Mouse (Mus musculus) CH12.LX (cell line): ENCODE data around the gene Ankfn1.

Experiments
- CTCF ChIP-seq, 2 experiments: IDR thresholded peaks in 1 of 2; conservative IDR thresholded peaks in 1 of 2; 2 replicates each; pipeline ENCODE4 v1.5.1; 2011 to 2012; ENCODE audit warnings: low read depth in 2 of 2, low read length in 2 of 2, improper control_type of control experiment in 1 of 2, inconsistent platforms in 1 of 2, mild to moderate bottlenecking in 1 of 2, moderate library complexity in 1 of 2
- ELF1 ChIP-seq: IDR thresholded peaks from 2 replicates; pipeline ENCODE4 v1.6.1; 2014; ENCODE audit warnings: low read depth, mild to moderate bottlenecking, inconsistent platforms, low read length, improper control_type of control experiment
- GABPA ChIP-seq: IDR thresholded peaks from 2 replicates; pipeline ENCODE4 v1.6.1; 2012; ENCODE audit warnings: low read depth, low read length, improper control_type of control experiment, inconsistent platforms; ENCODE audit not compliant: insufficient replicate concordance
- NELFE ChIP-seq: IDR thresholded peaks from 2 replicates; pipeline ENCODE4 v1.6.1; 2011; ENCODE audit warnings: low read depth, low read length, improper control_type of control experiment
- USF2 ChIP-seq: conservative IDR thresholded peaks from 2 replicates; pipeline ENCODE4 v1.6.1; 2011; ENCODE audit warnings: low read depth, low read length, improper control_type of control experiment

- TF ChIP-seq NELFE (no peak), CTCF (conservative IDR thresholded peaks at IDR 0.05 in 1 of 2, IDR thresholded peaks at IDR 0.05 in 1 of 2; ENCODE audit: low read depth in 2 of 2, low read length in 2 of 2) (no peak), GABPA (no peak), USF2 (no peak), ELF1 (no peak)
Measured at GRCm38 (mm10) chr11:89472871-89473270, 304.6 kb downstream of the Ankfn1 start.
